Mouse (Mus musculus) small intestine, adult 2 months (tissue): ENCODE measurements around the gene Gnptab.

ENCODE experiments used
- CTCF ChIP-seq: fragments of 200-500 bp; IDR thresholded peaks from 2 replicates; pipeline ENCODE4 v1.5.1; 2012; ENCODE audit warnings: low read depth, mild to moderate bottlenecking, control low read depth, inconsistent platforms, low read length, moderate library complexity, mixed read lengths; ENCODE audit not compliant: insufficient replicate concordance, insufficient read length; ENCODE audit errors: extremely low read depth
- POLR2A ChIP-seq: fragments of 200-500 bp; IDR thresholded peaks from 2 replicates; pipeline ENCODE4 v1.6.1; 2012; ENCODE audit warnings: low read depth, mild to moderate bottlenecking, control low read depth, inconsistent platforms, low read length, moderate library complexity

DNA sequence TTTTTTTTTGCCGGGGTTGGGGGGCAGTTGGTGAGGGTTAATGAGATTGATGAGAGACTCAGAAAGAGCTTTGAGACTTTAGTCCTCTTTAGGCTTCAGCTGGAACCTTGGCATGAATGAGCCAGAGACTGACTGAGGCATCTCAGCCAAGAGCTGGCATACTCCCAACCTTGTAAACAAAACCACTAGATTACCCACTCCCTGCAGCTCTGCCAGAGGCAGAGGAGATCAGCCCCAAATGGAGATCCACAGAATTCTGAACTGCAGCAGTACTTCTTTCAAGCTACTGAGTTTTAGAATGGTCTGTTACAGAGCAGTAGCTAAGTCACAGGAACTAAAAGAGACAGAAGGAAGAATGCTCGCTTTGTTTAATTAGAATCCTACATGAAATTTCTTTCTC is 72.3 kb downstream of the Gnptab start:
- no peak for TF ChIP-seq CTCF
- TF ChIP-seq POLR2A = no peak
